ENCODE assay signal across 9 mouse cellular contexts in genomic region chr3:122814531-122814930, GRCm38 (mm10).
DNase-seq lines count a peak whose midpoint lies in the region; ATAC-seq and TF ChIP-seq lines count a peak whose summit lies in the region.
"Had no signal": no experiment of that assay in that cellular context is flagged by ENCODE, and none has a peak within 500 bp of the region (broad histone marks: within the 10 kb centered on the region; RNA-seq: fewer than 3 reads in every experiment).

No protein-coding gene starts in this region.

- ATAC-seq in heart, postnatal 0 days (ENCODE audit: insufficient read depth, low read depth), result no peak
- peak; percentile 87 for ATAC-seq in stomach, embryonic 14.5 days (ENCODE audit: insufficient number of reproducible peaks, insufficient read depth, low FRiP score, low read depth)
- ATAC-seq in granulocyte monocyte progenitor cell, adult 5-6 weeks (replicated peaks; ENCODE audit: poor library complexity, severe bottlenecking), result no peak

- H3K36me3 ChIP-seq in heart, postnatal 0 days (replicated peaks; ENCODE audit: control insufficient read depth, insufficient read depth, low read length), result no peaks in the 10 kb centered on the region; the same call in 1 of the 2 replicates
- H3K36me3 ChIP-seq in stomach, embryonic 14.5 days (ENCODE audit: control insufficient read depth, insufficient read depth, low read length), result peaks cover 6% of the 10 kb centered on the region
- H3K36me3 ChIP-seq: liver, embryonic 13.5 days had no signal

- TF ChIP-seq CTCF in heart, postnatal 0 days (IDR thresholded peaks at IDR 0.05; ENCODE audit: low read depth), result no peak

- H3K4me2 ChIP-seq in heart, postnatal 0 days (ENCODE audit: low read depth, low read length), result no peak overlapping the region
- H3K4me2 ChIP-seq in stomach, embryonic 14.5 days (replicated peaks; ENCODE audit: low read depth, low read length), result no peak overlapping the region
- H3K4me2 ChIP-seq: liver, embryonic 13.5 days had no signal

- H3K4me1 ChIP-seq in heart, postnatal 0 days (ENCODE audit: control insufficient read depth, insufficient read depth), result no peaks in the 10 kb centered on the region
- peaks cover 14% of the 10 kb centered on the region for H3K4me1 ChIP-seq in stomach, embryonic 14.5 days (ENCODE audit: control insufficient read depth, insufficient read depth, low read length)
- H3K4me1 ChIP-seq: liver, embryonic 13.5 days had no signal

- no peaks in the 10 kb centered on the region for H3K9me3 ChIP-seq in heart, postnatal 0 days (replicated peaks; ENCODE audit: control insufficient read depth, low read length)
- H3K9me3 ChIP-seq in stomach, embryonic 14.5 days (ENCODE audit: control insufficient read depth, low read depth, low read length), result no peaks in the 10 kb centered on the region
- H3K9me3 ChIP-seq: liver, embryonic 13.5 days had no signal

- WGBS in heart, postnatal 0 days, result 46% methylated on average over 4 of the region's 4 CpGs
- WGBS in stomach, embryonic 14.5 days, result 27% methylated on average over 4 of the region's 4 CpGs

- H3K9ac ChIP-seq in heart, postnatal 0 days (replicated peaks; ENCODE audit: low read depth, low read length), result no peak overlapping the region
- H3K9ac ChIP-seq in stomach, embryonic 14.5 days (replicated peaks; ENCODE audit: low read depth, low read length), result no peak overlapping the region
- H3K9ac ChIP-seq: liver, embryonic 13.5 days had no signal

- TF ChIP-seq EP300 in heart, postnatal 0 days (IDR thresholded peaks at IDR 0.05; ENCODE audit: low read depth), result no peak

- H3K27ac ChIP-seq in heart, postnatal 0 days (ENCODE audit: low read depth), result peak overlapping the region; percentile 51
- peak overlapping the region; percentile 93 for H3K27ac ChIP-seq in stomach, embryonic 14.5 days (ENCODE audit: low read length)
- H3K27ac ChIP-seq: liver, embryonic 13.5 days had no signal

- intact Hi-C loops in left cerebral cortex, postnatal 4 days (cut with DNase I), result no loop called here

- DNase-seq in left cerebral cortex, adult 11 months (ENCODE audit: low spot score), result peak; percentile 10
- no peak for DNase-seq in left cerebral cortex, postnatal 4 days
- peak; percentile 26 for DNase-seq in heart, postnatal 0 days (ENCODE audit: low spot score)
- peak; percentile 48 for DNase-seq in layer of hippocampus, adult 9-11 months
- DNase-seq in B cell, adult 2 months, result no peak
- DNase-seq: cerebellum, postnatal 36 days; liver, embryonic 13.5 days had no signal

- no peak overlapping the region for H3K4me3 ChIP-seq in heart, postnatal 0 days (ENCODE audit: low read depth, low read length)
- H3K4me3 ChIP-seq in stomach, embryonic 14.5 days (ENCODE audit: low read depth, low read length), result no peak overlapping the region
- H3K4me3 ChIP-seq: liver, embryonic 13.5 days had no signal

- H3K27me3 ChIP-seq in heart, postnatal 0 days (ENCODE audit: control insufficient read depth, insufficient read depth, low read length), result no peaks in the 10 kb centered on the region
- no peaks in the 10 kb centered on the region for H3K27me3 ChIP-seq in stomach, embryonic 14.5 days (ENCODE audit: control insufficient read depth, insufficient read depth, low read length)
- H3K27me3 ChIP-seq: liver, embryonic 13.5 days had no signal

Comparison
In these comparisons a context has a peak if more than half of its experiments do, and no peak if none do; other contexts are left out.
1. DNase-seq: peak in left cerebral cortex, adult 11 months (single experiment), heart, postnatal 0 days (single experiment) and layer of hippocampus, adult 9-11 months (single experiment); none in left cerebral cortex, postnatal 4 days (single experiment) and B cell, adult 2 months (0 of 2).